Comparison of ENCODE assay signal across 8 mouse cellular contexts in genomic region chr7:25859962-25860870, GRCm38 (mm10). TPM values are rescaled to one million over a fixed set of nuclear protein-coding genes. Genes with fewer than 3 reads are reported as not detected.
A peak's percentile ranks its signal among the peaks of the same experiment; 100 is the strongest.
DNase-seq lines count a peak whose midpoint lies in the region; ATAC-seq and TF ChIP-seq lines count a peak whose summit lies in the region.

No protein-coding gene starts in this region.

- peak; percentile 6; the same call in 1 of the 2 replicates for TF ChIP-seq CTCF in spleen, adult 2 months (IDR thresholded peaks at IDR 0.05; ENCODE audit: extremely low read depth, insufficient read depth, insufficient read length, insufficient replicate concordance)
- TF ChIP-seq CTCF in intestine, postnatal 0 days (IDR thresholded peaks at IDR 0.05; ENCODE audit: low read depth) = peak; percentile 57

- DNase-seq in spleen, adult 2 months (ENCODE audit: low read depth in 1 of 2, low spot score in 2 of 2) = no peak
- DNase-seq in spleen, postnatal 36 days (ENCODE audit: low spot score in 2 of 2) = no peak
- peak; percentile 69 for DNase-seq in forebrain, embryonic 11.5 days (ENCODE audit: low spot score)
- no peak for DNase-seq in right cerebral cortex, postnatal 25 days
- DNase-seq in frontal cortex, postnatal 36 days (ENCODE audit: low spot score in 2 of 2) = no peak
- no peak for DNase-seq in left cerebral cortex, postnatal 10 days (ENCODE audit: extremely low spot score in 1 of 2, low spot score in 2 of 2)

- H3K27ac ChIP-seq in spleen, adult 2 months (ENCODE audit: insufficient read depth, low read length) = no peak overlapping the region
- H3K27ac ChIP-seq in forebrain, embryonic 11.5 days (ENCODE audit: low read depth, low read length) = no peak overlapping the region
- no peak overlapping the region for H3K27ac ChIP-seq in intestine, postnatal 0 days (ENCODE audit: low read depth, low read length)
- H3K27ac ChIP-seq in midbrain, embryonic 12.5 days (replicated peaks) = no peak overlapping the region

- peak; percentile 83 for ATAC-seq in forebrain, embryonic 11.5 days (replicated peaks; ENCODE audit: low FRiP score)
- ATAC-seq in intestine, postnatal 0 days = no peak
- peak; percentile 52; the same call in 1 of the 2 replicates for ATAC-seq in midbrain, embryonic 12.5 days (ENCODE audit: low FRiP score, low read depth)

- no peak overlapping the region for H3K4me3 ChIP-seq in spleen, adult 2 months (ENCODE audit: extremely low read depth, insufficient read depth, insufficient read length)
- peak overlapping the region; percentile 19; the same call in 1 of the 2 replicates for H3K4me3 ChIP-seq in forebrain, embryonic 11.5 days (ENCODE audit: low read depth, low read length)
- no peak overlapping the region for H3K4me3 ChIP-seq in intestine, postnatal 0 days (ENCODE audit: low read depth, low read length)
- peak overlapping the region; percentile 25 for H3K4me3 ChIP-seq in midbrain, embryonic 12.5 days

- no peaks in the 10 kb centered on the region for H3K4me1 ChIP-seq in spleen, adult 2 months (ENCODE audit: control insufficient read depth, insufficient read depth, insufficient read length)
- H3K4me1 ChIP-seq in forebrain, embryonic 11.5 days (replicated peaks; ENCODE audit: control insufficient read depth, insufficient read depth, low read length) = no peaks in the 10 kb centered on the region
- H3K4me1 ChIP-seq in intestine, postnatal 0 days (replicated peaks; ENCODE audit: control insufficient read depth, insufficient read depth, low read length) = no peaks in the 10 kb centered on the region
- H3K4me1 ChIP-seq in midbrain, embryonic 12.5 days = 0 out of 2 replicates have a peak, but pooled peaks cover 3% of the 10 kb centered on the region

- H3K4me2 ChIP-seq in forebrain, embryonic 11.5 days (ENCODE audit: low read depth, low read length, severe bottlenecking) = peak overlapping the region; percentile 45
- 0 out of 2 replicates have a peak overlapping the region, but pooled peaks have one; percentile 27 for H3K4me2 ChIP-seq in intestine, postnatal 0 days (replicated peaks; ENCODE audit: low read depth)
- peak overlapping the region; percentile 49 for H3K4me2 ChIP-seq in midbrain, embryonic 12.5 days (replicated peaks)

- H3K27me3 ChIP-seq in spleen, adult 2 months (ENCODE audit: control insufficient read depth, insufficient read depth, low read length) = no peaks in the 10 kb centered on the region
- no peaks in the 10 kb centered on the region for H3K27me3 ChIP-seq in forebrain, embryonic 11.5 days (ENCODE audit: control insufficient read depth, insufficient read depth, low read length)
- no peaks in the 10 kb centered on the region for H3K27me3 ChIP-seq in intestine, postnatal 0 days (replicated peaks; ENCODE audit: control insufficient read depth, insufficient read depth, low read length)
- H3K27me3 ChIP-seq in midbrain, embryonic 12.5 days = no peaks in the 10 kb centered on the region

- 37% methylated on average over 9 of the region's 9 CpGs for WGBS in spleen, adult 2 months
- 24% methylated on average over 9 of the region's 9 CpGs for WGBS in forebrain, embryonic 11.5 days
- WGBS in intestine, postnatal 0 days = 31% methylated on average over 9 of the region's 9 CpGs
- WGBS in midbrain, embryonic 12.5 days = 16% methylated on average over 9 of the region's 9 CpGs

- no peaks in the 10 kb centered on the region for H3K9me3 ChIP-seq in forebrain, embryonic 11.5 days (ENCODE audit: control insufficient read depth, low read length)
- no peaks in the 10 kb centered on the region for H3K9me3 ChIP-seq in intestine, postnatal 0 days (ENCODE audit: control insufficient read depth)
- H3K9me3 ChIP-seq in midbrain, embryonic 12.5 days = no peaks in the 10 kb centered on the region

- H3K9ac ChIP-seq in forebrain, embryonic 11.5 days (ENCODE audit: low read length) = peak overlapping the region; percentile 32; the same call in 1 of the 2 replicates
- no peak overlapping the region for H3K9ac ChIP-seq in intestine, postnatal 0 days (ENCODE audit: low read depth, low read length)
- H3K9ac ChIP-seq in midbrain, embryonic 12.5 days (replicated peaks) = no peak overlapping the region

- intact Hi-C loops in left cerebral cortex, postnatal 10 days (cut with DNase I) = no loop called here

- no peaks in the 10 kb centered on the region for H3K36me3 ChIP-seq in spleen, adult 2 months (ENCODE audit: control insufficient read depth, insufficient read depth, low read length)
- no peaks in the 10 kb centered on the region for H3K36me3 ChIP-seq in forebrain, embryonic 11.5 days (ENCODE audit: control insufficient read depth, insufficient read depth, low read length)
- no peaks in the 10 kb centered on the region for H3K36me3 ChIP-seq in intestine, postnatal 0 days (ENCODE audit: control insufficient read depth, insufficient read depth)
- no peaks in the 10 kb centered on the region for H3K36me3 ChIP-seq in midbrain, embryonic 12.5 days

- no peak for TF ChIP-seq POLR2A in spleen, adult 2 months (IDR thresholded peaks at IDR 0.05; ENCODE audit: low read depth, low read length)

RNA-seq across cellular contexts. Expression of gene Cyp2b10, which starts 37.2 kb away (rescaled TPM):
- polyA plus RNA-seq in spleen, adult 2 months (2012; rRNA removed) = 0.06 and 0.08 TPM in 2 replicates
- not detected in 2 replicates for polyA plus RNA-seq in forebrain, embryonic 11.5 days (2014; fragmentation: Nextera tagmentation; extraction: Ambion mirVana)
- 0.13 and 0.29 TPM in 2 replicates for polyA plus RNA-seq in intestine, postnatal 0 days (2015; fragmentation: Nextera tagmentation; extraction: Ambion mirVana)
- not detected in 2 replicates for polyA plus RNA-seq in midbrain, embryonic 12.5 days (2016; fragmentation: Nextera tagmentation; extraction: Ambion mirVana)
- not detected for total RNA-seq in left cerebral cortex, postnatal 10 days (2021)

RNA-seq across cellular contexts. Expression of gene Cyp2s1, which starts 43.5 kb away (rescaled TPM):
- polyA plus RNA-seq in spleen, adult 2 months (2012; rRNA removed) = 2.9 and 3.5 TPM in 2 replicates
- 0.32 and 0.35 TPM in 2 replicates for polyA plus RNA-seq in forebrain, embryonic 11.5 days (2014; fragmentation: Nextera tagmentation; extraction: Ambion mirVana)
- polyA plus RNA-seq in intestine, postnatal 0 days (2015; fragmentation: Nextera tagmentation; extraction: Ambion mirVana) = 9.7 and 11.6 TPM in 2 replicates
- polyA plus RNA-seq in midbrain, embryonic 12.5 days (2016; fragmentation: Nextera tagmentation; extraction: Ambion mirVana) = 0.55 and 0.64 TPM in 2 replicates
- total RNA-seq in left cerebral cortex, postnatal 10 days (2021) = 1 to 10 TPM; 5.5 to 8.1 TPM

Comparison
In these comparisons a context has a peak if more than half of its experiments do, and no peak if none do; other contexts are left out.
1. H3K4me3 ChIP-seq: peak in forebrain, embryonic 11.5 days (single experiment) and midbrain, embryonic 12.5 days (single experiment); none in spleen, adult 2 months (single experiment) and intestine, postnatal 0 days (single experiment).
2. Peak in every context shown above with its lines, with median percentiles within 50 percentile points of each other: H3K4me2 ChIP-seq.